Mouse (Mus musculus) gastrocnemius, postnatal 4 days (tissue): Measurements from ENCODE around the gene Cry2. TPM values are rescaled to one million over a fixed set of nuclear protein-coding genes. Genes with fewer than 3 reads are reported as not detected.

Experiments
- DNase-seq, 2 experiments: peaks; one replicate each; pipeline ENCODE4 v3.0.0; 2021 to 2022; ENCODE audit warnings: low spot score in 2 of 2, mixed read lengths in 2 of 2
- total RNA-seq, 2 experiments: library from RNA; stranded (reverse); gene quantifications; 2 replicates each; pipeline ENCODE4 v1.2.3; 2021

Gene Cry2
- total RNA-seq, 2 experiments from 2014 or later, result 47.6 to 59.3 TPM

- DNase-seq, result peak in 1 of 2 experiments; percentile 50
Measured at GRCm38 (mm10) chr2:92390206-92390930, 43.5 kb downstream of the Cry2 start.

GRCm38 (mm10) chr2:92389645-92390044, 44.2 kb downstream of the Cry2 start:
- DNase-seq, result no peak

GRCm38 (mm10) chr2:92388891-92389641, 44.8 kb downstream of the Cry2 start:
- peak; percentile 68 to 80 for DNase-seq

- no peak for DNase-seq
Measured at GRCm38 (mm10) chr2:92388081-92388517, 45.7 kb downstream of the Cry2 start.

- DNase-seq, result no peak
Measured at GRCm38 (mm10) chr2:92387646-92388045, 46.2 kb downstream of the Cry2 start.

- DNase-seq, result no peak
Measured at GRCm38 (mm10) chr2:92386821-92387570, 46.8 kb downstream of the Cry2 start.

- no peak for DNase-seq
Measured at GRCm38 (mm10) chr2:92385113-92386051, 48.5 kb downstream of the Cry2 start.

- DNase-seq, result no peak
Measured at GRCm38 (mm10) chr2:92384101-92384500, 49.7 kb downstream of the Cry2 start.

- DNase-seq, result no peak
Measured at GRCm38 (mm10) chr2:92382759-92383158, 51.1 kb downstream of the Cry2 start.

GRCm38 (mm10) chr2:92381901-92382588, 51.8 kb downstream of the Cry2 start, which contains the start of gene 1700029I15Rik:
TSS of gene 1700029I15Rik (plus strand) at chr2:92382538.
- no peak for DNase-seq

- DNase-seq, result no peak
Measured at GRCm38 (mm10) chr2:92381161-92381560, 52.7 kb downstream of the Cry2 start.

GRCm38 (mm10) chr2:92380495-92381050, 53.3 kb downstream of the Cry2 start:
- no peak for DNase-seq

- DNase-seq, result no peak
Measured at GRCm38 (mm10) chr2:92379783-92380494, 53.9 kb downstream of the Cry2 start.

- no peak for DNase-seq
Measured at GRCm38 (mm10) chr2:92377320-92377719, 56.5 kb downstream of the Cry2 start.

GRCm38 (mm10) chr2:92376300-92376699, 57.5 kb downstream of the Cry2 start:
- DNase-seq, result no peak

- no peak for DNase-seq
Measured at GRCm38 (mm10) chr2:92375788-92376187, 58.1 kb downstream of the Cry2 start.

- peak; percentile 91 to 92 for DNase-seq
Measured at GRCm38 (mm10) chr2:92375099-92375623, 58.7 kb downstream of the Cry2 start.

- no peak for DNase-seq
Measured at GRCm38 (mm10) chr2:92374514-92374913, 59.3 kb downstream of the Cry2 start, which contains the start of the genes Pex16 and Large2. TSS of gene Pex16 (plus strand) at chr2:92374676. TSS of gene Large2 (minus strand) at chr2:92374869.

GRCm38 (mm10) chr2:92373437-92373813, 60.4 kb downstream of the Cry2 start:
- no peak for DNase-seq
